ENCODE assay signal across 9 mouse cellular contexts in the genomic region with DNA sequence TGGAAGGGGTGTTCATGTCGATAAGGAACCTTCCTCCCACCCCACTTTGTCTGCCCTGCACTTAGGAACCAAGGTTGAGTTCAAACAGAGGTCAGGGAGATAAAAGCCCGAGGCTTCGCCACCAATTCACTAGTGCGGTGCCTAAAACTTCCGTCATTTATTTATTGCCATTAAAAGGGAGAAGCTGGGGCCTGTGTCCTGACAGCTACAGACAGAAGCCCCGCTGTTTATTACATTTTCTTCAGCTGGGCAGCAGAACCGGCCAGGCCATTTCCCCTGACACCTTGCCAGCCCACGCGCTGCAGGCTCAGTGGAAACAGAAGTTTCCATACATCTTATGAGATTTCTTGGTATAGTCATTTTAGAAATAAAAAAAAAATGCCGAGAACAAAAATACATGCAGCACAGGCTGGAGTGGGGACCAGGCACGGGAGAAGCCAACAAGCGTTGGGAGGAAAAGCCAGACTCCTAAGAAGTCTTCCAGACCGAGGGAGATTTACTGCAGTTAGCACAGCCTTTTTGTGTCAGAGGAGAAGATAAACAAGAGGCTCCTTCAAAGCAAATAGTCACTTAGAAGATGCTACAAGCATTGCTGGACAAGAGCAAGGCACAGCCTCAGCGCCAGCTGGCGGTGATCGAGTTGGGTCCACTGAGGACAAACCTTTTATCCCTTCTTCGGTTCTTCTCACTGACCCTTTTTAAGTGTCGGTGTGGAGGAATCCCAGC.
DNase-seq lines count a peak whose midpoint lies in the region; ATAC-seq and TF ChIP-seq lines count a peak whose summit lies in the region.
"Had no signal": no experiment of that assay in that cellular context is flagged by ENCODE, and none has a peak within 500 bp of the region (broad histone marks: within the 10 kb centered on the region; RNA-seq: fewer than 3 reads in every experiment).

No protein-coding gene starts in this region.

- peak overlapping the region; percentile 59 for H3K27ac ChIP-seq in forebrain, embryonic 15.5 days (replicated peaks)
- no peak overlapping the region for H3K27ac ChIP-seq in forebrain, embryonic 11.5 days (ENCODE audit: low read depth, low read length)
- H3K27ac ChIP-seq in lung, postnatal 0 days (ENCODE audit: low read length): peak overlapping the region; percentile 60
- H3K27ac ChIP-seq in stomach, embryonic 16.5 days (ENCODE audit: low read length): peak overlapping the region; percentile 68

- no peak for TF ChIP-seq CTCF in lung, postnatal 0 days (IDR thresholded peaks at IDR 0.05)

- TF ChIP-seq EP300 in lung, postnatal 0 days (IDR thresholded peaks at IDR 0.05): no peak; the same call in 1 of the 2 replicates

- H3K4me1 ChIP-seq in forebrain, embryonic 15.5 days: peaks cover 11% of the 10 kb centered on the region; the same call in 1 of the 2 replicates
- H3K4me1 ChIP-seq in forebrain, embryonic 11.5 days (replicated peaks; ENCODE audit: control insufficient read depth, insufficient read depth, low read length): no peaks in the 10 kb centered on the region
- peaks cover 9% of the 10 kb centered on the region; the same call in 1 of the 2 replicates for H3K4me1 ChIP-seq in lung, postnatal 0 days (ENCODE audit: insufficient read depth, low read depth, low read length)
- H3K4me1 ChIP-seq in stomach, embryonic 16.5 days (ENCODE audit: control insufficient read depth, insufficient read depth, low read length): peaks cover 20% of the 10 kb centered on the region

- no peak for ATAC-seq in forebrain, embryonic 15.5 days (replicated peaks)
- ATAC-seq in forebrain, embryonic 11.5 days (replicated peaks; ENCODE audit: low FRiP score): no peak
- ATAC-seq in lung, postnatal 0 days: peak; percentile 65
- peak; percentile 53; the same call in 1 of the 2 replicates for ATAC-seq in stomach, embryonic 16.5 days (ENCODE audit: insufficient read depth, low FRiP score)
- no peak for ATAC-seq in erythroblast, adult 5-6 weeks (replicated peaks; ENCODE audit: low FRiP score, poor library complexity, severe bottlenecking)

- H3K9ac ChIP-seq in forebrain, embryonic 15.5 days (replicated peaks): no peak overlapping the region
- H3K9ac ChIP-seq in forebrain, embryonic 11.5 days (ENCODE audit: low read length): no peak overlapping the region
- no peak overlapping the region for H3K9ac ChIP-seq in lung, postnatal 0 days (replicated peaks; ENCODE audit: low read depth)
- H3K9ac ChIP-seq in stomach, embryonic 16.5 days (ENCODE audit: low read length): peak overlapping the region; percentile 18; the same call in 1 of the 2 replicates

- H3K9me3 ChIP-seq in forebrain, embryonic 15.5 days: no peaks in the 10 kb centered on the region
- H3K9me3 ChIP-seq in forebrain, embryonic 11.5 days (ENCODE audit: control insufficient read depth, low read length): no peaks in the 10 kb centered on the region
- H3K9me3 ChIP-seq in lung, postnatal 0 days (ENCODE audit: low read length): no peaks in the 10 kb centered on the region
- H3K9me3 ChIP-seq in stomach, embryonic 16.5 days (replicated peaks; ENCODE audit: control insufficient read depth, low read length): no peaks in the 10 kb centered on the region

- 61% methylated on average over 18 of the region's 18 CpGs for WGBS in forebrain, embryonic 15.5 days
- 59% methylated on average over 18 of the region's 18 CpGs for WGBS in forebrain, embryonic 11.5 days
- WGBS in lung, postnatal 0 days: 12% methylated on average over 18 of the region's 18 CpGs
- 6% methylated on average over 18 of the region's 18 CpGs for WGBS in stomach, embryonic 16.5 days

- no peaks in the 10 kb centered on the region for H3K36me3 ChIP-seq in forebrain, embryonic 15.5 days
- no peaks in the 10 kb centered on the region for H3K36me3 ChIP-seq in forebrain, embryonic 11.5 days (ENCODE audit: control insufficient read depth, insufficient read depth, low read length)
- H3K36me3 ChIP-seq in lung, postnatal 0 days (ENCODE audit: insufficient read depth, low read length): no peaks in the 10 kb centered on the region
- no peaks in the 10 kb centered on the region for H3K36me3 ChIP-seq in stomach, embryonic 16.5 days (ENCODE audit: control insufficient read depth, insufficient read depth, low read length)

- no peak overlapping the region for H3K4me3 ChIP-seq in forebrain, embryonic 15.5 days
- H3K4me3 ChIP-seq in forebrain, embryonic 11.5 days (ENCODE audit: low read depth, low read length): no peak overlapping the region
- no peak overlapping the region for H3K4me3 ChIP-seq in lung, postnatal 0 days (ENCODE audit: low read depth, low read length)
- H3K4me3 ChIP-seq in stomach, embryonic 16.5 days (replicated peaks; ENCODE audit: low read length): 0 out of 2 replicates have a peak overlapping the region, but pooled peaks have one; percentile 1
- H3K4me3 ChIP-seq: erythroblast, embryonic 14.5 days had no signal

- no peak for DNase-seq in forebrain, embryonic 11.5 days (ENCODE audit: low spot score)
- DNase-seq in cerebellum, postnatal 25 days: peak; percentile 24 to 56
- peak; percentile 32 to 53 for DNase-seq in heart, adult 18-20 months
- peak; percentile 11 to 19 for DNase-seq in kidney, adult 8-10 months
- DNase-seq in lung, postnatal 0 days (ENCODE audit: low spot score): peak; percentile 54

- H3K4me2 ChIP-seq in forebrain, embryonic 15.5 days (replicated peaks): no peak overlapping the region
- no peak overlapping the region for H3K4me2 ChIP-seq in forebrain, embryonic 11.5 days (ENCODE audit: low read depth, low read length, severe bottlenecking)
- H3K4me2 ChIP-seq in lung, postnatal 0 days (replicated peaks; ENCODE audit: low read depth, low read length): peak overlapping the region; percentile 6; the same call in 1 of the 2 replicates
- peak overlapping the region; percentile 44 for H3K4me2 ChIP-seq in stomach, embryonic 16.5 days (ENCODE audit: low read depth, low read length)

- no peaks in the 10 kb centered on the region for H3K27me3 ChIP-seq in forebrain, embryonic 15.5 days
- H3K27me3 ChIP-seq in forebrain, embryonic 11.5 days (ENCODE audit: control insufficient read depth, insufficient read depth, low read length): no peaks in the 10 kb centered on the region
- no peaks in the 10 kb centered on the region for H3K27me3 ChIP-seq in lung, postnatal 0 days (replicated peaks; ENCODE audit: insufficient read depth, low read length)
- H3K27me3 ChIP-seq in stomach, embryonic 16.5 days (ENCODE audit: control insufficient read depth, insufficient read depth, low read length): no peaks in the 10 kb centered on the region

Comparison
In these comparisons a context has a peak if more than half of its experiments do, and no peak if none do; other contexts are left out.
1. ATAC-seq: peak in lung, postnatal 0 days (single experiment) and stomach, embryonic 16.5 days (single experiment); none in forebrain, embryonic 15.5 days (single experiment), forebrain, embryonic 11.5 days (single experiment) and erythroblast, adult 5-6 weeks (single experiment).
2. H3K4me2 ChIP-seq: peak in lung, postnatal 0 days (single experiment) and stomach, embryonic 16.5 days (single experiment); none in forebrain, embryonic 15.5 days (single experiment) and forebrain, embryonic 11.5 days (single experiment).